Comparison of ENCODE assay signal across 8 mouse cellular contexts in genomic region chr1:135429901-135430668, GRCm38 (mm10). TPM values are rescaled to one million over a fixed set of nuclear protein-coding genes. Genes with fewer than 3 reads are reported as not detected.
A peak's percentile ranks its signal among the peaks of the same experiment; 100 is the strongest.
DNase-seq lines count a peak whose midpoint lies in the region; ATAC-seq and TF ChIP-seq lines count a peak whose summit lies in the region.

TSS of gene Ipo9 (minus strand) at chr1:135430499.

- peaks cover 19% of the 10 kb centered on the region for H3K4me1 ChIP-seq in hindbrain, postnatal 0 days (ENCODE audit: insufficient read depth, low read length)

- peak within 1 kb of the TSS; percentile 59 for H3K4me2 ChIP-seq in hindbrain, postnatal 0 days (ENCODE audit: low read depth, low read length)

- peak; percentile 97 for DNase-seq in ZHBTc4 (ENCODE audit: low read depth, low spot score)
- DNase-seq in gastrocnemius, adult 2 months = peak; percentile 96
- DNase-seq in hindbrain, postnatal 0 days (ENCODE audit: low spot score) = peak; percentile 98
- peak; percentile 94 to 95 for DNase-seq in left cerebral cortex, adult 2 months (ENCODE audit: extremely low spot score in 1 of 2, low spot score in 2 of 2)
- peak; percentile 90 to 92 for DNase-seq in right cerebral cortex, adult 2 months (ENCODE audit: low spot score in 2 of 2)
- peak; percentile 93 for DNase-seq in urinary bladder, postnatal 14 days (ENCODE audit: low spot score)

- intact Hi-C loops in gastrocnemius, adult 2 months (cut with DNase I) = no loop called here
- intact Hi-C loops in left cerebral cortex, adult 2 months (cut with DNase I) = no loop called here

- H3K9me3 ChIP-seq in hindbrain, postnatal 0 days (ENCODE audit: low read length) = no peaks in the 10 kb centered on the region

- under 1% methylated on average over 65 of the region's 65 CpGs for WGBS in hindbrain, postnatal 0 days

- no peaks in the 10 kb centered on the region for H3K27me3 ChIP-seq in hindbrain, postnatal 0 days (ENCODE audit: insufficient read depth, low read length)

- peak within 1 kb of the TSS; percentile 94 for H3K27ac ChIP-seq in gastrocnemius, adult 2 months
- peak within 1 kb of the TSS; percentile 91 for H3K27ac ChIP-seq in hindbrain, postnatal 0 days
- peak within 1 kb of the TSS; percentile 86 for H3K27ac ChIP-seq in left cerebral cortex, adult 2 months

- H3K4me3 ChIP-seq in gastrocnemius, adult 2 months = peak within 1 kb of the TSS; percentile 76
- H3K4me3 ChIP-seq in hindbrain, postnatal 0 days (ENCODE audit: low read length) = peak within 1 kb of the TSS; percentile 97
- H3K4me3 ChIP-seq in left cerebral cortex, adult 2 months = peak within 1 kb of the TSS; percentile 65

- ATAC-seq in common myeloid progenitor, adult 5-6 weeks (replicated peaks; ENCODE audit: low read depth, poor library complexity, severe bottlenecking) = peak; percentile 93
- peak; percentile 96 for ATAC-seq in hindbrain, postnatal 0 days
- peak; percentile 94 for ATAC-seq in megakaryocyte, adult 5-6 weeks (ENCODE audit: poor library complexity, severe bottlenecking)

- peak within 1 kb of the TSS; percentile 91 for H3K9ac ChIP-seq in hindbrain, postnatal 0 days (replicated peaks; ENCODE audit: low read length)

- H3K36me3 ChIP-seq in hindbrain, postnatal 0 days (ENCODE audit: insufficient read depth, low read length) = no peaks in the 10 kb centered on the region; the same call in 1 of the 2 replicates

- TF ChIP-seq CTCF in gastrocnemius, adult 2 months (IDR thresholded peaks at IDR 0.05) = peak; percentile 81
- peak; percentile 70 for TF ChIP-seq CTCF in hindbrain, postnatal 0 days (IDR thresholded peaks at IDR 0.05; ENCODE audit: low read depth)
- peak; percentile 72 for TF ChIP-seq CTCF in left cerebral cortex, adult 2 months (IDR thresholded peaks at IDR 0.05)

RNA-seq across cellular contexts. Expression of gene Ipo9, which starts in this region (rescaled TPM):
- total RNA-seq in common myeloid progenitor, adult 5-6 weeks (2017) = 46.0 and 68.1 TPM in 2 replicates
- total RNA-seq in gastrocnemius, adult 2 months (2021) = 10 to 100 TPM; 24.0 to 27.8 TPM
- 118 and 134 TPM in 2 replicates for total RNA-seq in hindbrain, postnatal 0 days (2014; rRNA removed)
- 90.9 and 91.1 TPM in 2 replicates for polyA plus RNA-seq in hindbrain, postnatal 0 days (2015; fragmentation: Nextera tagmentation; extraction: Ambion mirVana)
- 100 to 1,000 TPM; 183 to 186 TPM for total RNA-seq in left cerebral cortex, adult 2 months (2021)
- 33.6 and 47.9 TPM in 2 replicates for total RNA-seq in megakaryocyte, adult 5-6 weeks (2015)
- 28.6 and 29.2 TPM in 2 replicates for total RNA-seq in megakaryocyte, adult 5-6 weeks (2017)

Comparison
In these comparisons a context has a peak if more than half of its experiments do, and no peak if none do; other contexts are left out.
1. Peak in every context shown above with its lines: DNase-seq, ATAC-seq, H3K4me3 ChIP-seq and H3K27ac ChIP-seq.